Comparison of ENCODE assay signal across 11 mouse cellular contexts in genomic region chr1:70866137-70866536, GRCm38 (mm10).
DNase-seq lines count a peak whose midpoint lies in the region.
"Had no signal": no experiment of that assay in that cellular context is flagged by ENCODE, and none has a peak within 500 bp of the region (broad histone marks: within the 10 kb centered on the region; RNA-seq: fewer than 3 reads in every experiment).

No protein-coding gene starts in this region.

- intact Hi-C loops in heart, postnatal 25 days (cut with DNase I) = no loop called here

- DNase-seq in heart, adult 18-20 months = peak; percentile 56 to 57
- no peak for DNase-seq in heart, postnatal 25 days (ENCODE audit: low spot score)
- peak; percentile 5 for DNase-seq in lung, postnatal 14 days
- DNase-seq in lung, postnatal 25 days (ENCODE audit: low spot score) = no peak
- DNase-seq in adrenal gland, postnatal 36 days = peak; percentile 56 to 62
- DNase-seq in ovary, postnatal 14 days (ENCODE audit: low spot score) = peak; percentile 1
- DNase-seq in MN1 (ENCODE audit: low spot score) = no peak
- no peak for DNase-seq in layer of hippocampus, adult 18-20 months (ENCODE audit: low spot score in 2 of 2)
- DNase-seq: gastrocnemius, adult 2 months; kidney, adult 9 months; lung, postnatal 36 days had no signal

Comparison
In these comparisons a context has a peak if more than half of its experiments do, and no peak if none do; other contexts are left out.
1. DNase-seq: peak in heart, adult 18-20 months (2 of 2), lung, postnatal 14 days (single experiment), adrenal gland, postnatal 36 days (2 of 2) and ovary, postnatal 14 days (single experiment); none in heart, postnatal 25 days (single experiment), lung, postnatal 25 days (single experiment), MN1 (single experiment) and layer of hippocampus, adult 18-20 months (0 of 2).